Mouse (Mus musculus): ENCODE results near the gene Spata5. TPM values are rescaled to one million over a fixed set of nuclear protein-coding genes. Genes with fewer than 3 reads are reported as not detected.

The Spata5 gene
- polyA plus RNA-seq, 1 experiment from 2014 or later, result 56.2 TPM

DNA sequence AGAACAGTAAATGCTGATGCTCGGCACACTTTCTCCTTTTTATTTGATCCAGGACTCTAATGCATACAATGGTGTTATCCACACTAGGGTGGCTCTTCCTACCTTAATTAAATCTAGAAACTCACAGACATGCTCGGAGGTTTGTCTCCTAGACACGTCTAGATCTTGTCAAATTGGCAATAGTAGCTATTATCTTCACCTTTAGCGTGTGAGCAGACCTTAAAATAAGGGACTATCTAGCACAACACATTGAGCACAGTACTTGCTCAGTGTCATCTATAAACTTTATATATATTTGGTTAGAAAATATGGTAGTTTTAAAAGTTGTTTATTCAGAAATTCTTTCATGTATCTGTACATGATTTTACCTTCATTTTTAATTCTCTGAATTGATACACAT lies 126.7 kb downstream of the Spata5 start:
- Histone ChIP-seq H3K4me3 (no peak overlapping the region), H3K27ac (no peak overlapping the region), H3K4me1 (no peaks in the 10 kb centered on the region; the same call in 1 of the 2 replicates), H3K9me3 (no peaks in the 10 kb centered on the region), H3K27me3 (ENCODE audit: poor library complexity, severe bottlenecking) (no peaks in the 10 kb centered on the region), H3K36me3 (replicated peaks) (peaks cover 3% of the 10 kb centered on the region; the same call in 1 of the 2 replicates)
- WGBS, result 89% methylated on average over 4 of the region's 4 CpGs
- no peak for DNase-seq (ENCODE audit: extremely low spot score, low spot score)

DNA sequence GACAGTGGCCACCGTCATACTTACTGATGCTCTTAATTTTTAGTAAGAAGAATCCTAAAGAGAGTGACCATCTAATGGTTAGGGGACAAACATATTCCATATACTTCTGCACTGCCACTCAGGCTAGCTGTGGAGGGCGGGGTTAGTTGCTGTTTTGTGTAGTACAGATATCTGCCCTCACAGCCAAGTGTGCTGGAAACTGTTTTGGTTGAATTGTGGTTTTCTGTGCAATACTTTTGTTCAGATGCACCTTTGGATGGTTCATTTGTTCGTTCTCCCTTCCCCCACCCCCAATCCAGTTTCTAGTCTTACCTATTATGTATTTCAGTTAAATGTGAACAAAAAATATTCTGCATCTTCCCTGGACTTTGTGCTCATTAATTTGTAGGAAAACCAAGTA lies 130.5 kb downstream of the Spata5 start:
- no peaks in the 10 kb centered on the region; the same call in 1 of the 2 replicates for H3K4me1 ChIP-seq
- no peaks in the 10 kb centered on the region for H3K27me3 ChIP-seq (ENCODE audit: poor library complexity, severe bottlenecking)
- 87% methylated on average over 3 of the region's 3 CpGs for WGBS
- no peak for DNase-seq (ENCODE audit: extremely low spot score, low spot score)
- no peaks in the 10 kb centered on the region for H3K9me3 ChIP-seq
- no peaks in the 10 kb centered on the region; the same call in 1 of the 2 replicates for H3K36me3 ChIP-seq (replicated peaks)
- no peak overlapping the region for H3K27ac ChIP-seq
- H3K4me3 ChIP-seq, result no peak overlapping the region

DNA sequence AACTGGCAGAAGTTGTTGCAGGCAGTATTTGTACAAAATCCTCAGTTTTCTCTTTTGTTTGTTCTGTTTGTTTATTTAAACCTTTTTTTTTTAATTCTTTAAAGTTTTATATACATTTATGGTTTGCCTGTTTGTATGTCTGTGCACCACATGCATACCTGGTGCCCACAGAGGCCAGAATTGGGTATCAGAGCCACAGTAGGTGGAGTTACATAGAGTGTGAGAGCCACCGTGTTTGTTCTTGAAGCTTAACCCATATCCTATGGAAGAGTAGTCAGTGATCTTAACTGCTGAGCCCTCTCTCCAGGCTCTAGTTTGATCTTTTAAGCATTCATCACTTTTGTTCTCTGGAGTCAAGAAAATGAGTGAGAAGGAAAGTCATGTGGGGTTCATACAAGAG lies 130.9 kb downstream of the Spata5 start:
- no peaks in the 10 kb centered on the region for H3K27me3 ChIP-seq (ENCODE audit: poor library complexity, severe bottlenecking)
- H3K4me3 ChIP-seq, result no peak overlapping the region
- H3K9me3 ChIP-seq, result no peaks in the 10 kb centered on the region
- no peak for DNase-seq (ENCODE audit: extremely low spot score, low spot score)
- no peaks in the 10 kb centered on the region; the same call in 1 of the 2 replicates for H3K4me1 ChIP-seq
- H3K36me3 ChIP-seq (replicated peaks), result no peaks in the 10 kb centered on the region; the same call in 1 of the 2 replicates
- no peak overlapping the region for H3K27ac ChIP-seq
- 67% methylated on average over 1 of the region's 1 CpGs for WGBS

DNA sequence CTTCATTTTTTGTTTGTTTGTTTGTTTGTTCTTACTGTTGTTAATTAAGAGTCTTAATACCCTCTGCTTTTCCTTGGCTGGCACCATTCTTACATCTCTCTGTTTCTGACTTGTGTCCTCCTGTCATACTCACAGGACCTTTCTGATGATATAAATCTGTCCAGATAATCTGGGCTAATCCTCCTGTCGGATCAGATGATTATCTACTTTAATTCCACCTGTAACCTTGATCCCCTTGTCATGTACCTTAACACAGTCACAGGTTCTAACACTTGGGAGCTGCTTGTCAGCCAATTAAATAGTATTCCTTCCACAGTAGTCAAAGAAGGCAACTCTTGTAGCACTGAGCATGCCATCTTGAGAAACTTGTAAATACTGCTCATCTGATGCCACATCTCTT lies 131.8 kb downstream of the Spata5 start:
- no peak overlapping the region for H3K27ac ChIP-seq
- WGBS, result 83% methylated on average over 1 of the region's 1 CpGs
- H3K4me1 ChIP-seq, result peaks cover 7% of the 10 kb centered on the region
- no peaks in the 10 kb centered on the region for H3K27me3 ChIP-seq (ENCODE audit: poor library complexity, severe bottlenecking)
- peaks cover 3% of the 10 kb centered on the region; the same call in 1 of the 2 replicates for H3K36me3 ChIP-seq (replicated peaks)
- no peaks in the 10 kb centered on the region for H3K9me3 ChIP-seq
- no peak overlapping the region for H3K4me3 ChIP-seq
- no peak for DNase-seq (ENCODE audit: extremely low spot score, low spot score)

DNA sequence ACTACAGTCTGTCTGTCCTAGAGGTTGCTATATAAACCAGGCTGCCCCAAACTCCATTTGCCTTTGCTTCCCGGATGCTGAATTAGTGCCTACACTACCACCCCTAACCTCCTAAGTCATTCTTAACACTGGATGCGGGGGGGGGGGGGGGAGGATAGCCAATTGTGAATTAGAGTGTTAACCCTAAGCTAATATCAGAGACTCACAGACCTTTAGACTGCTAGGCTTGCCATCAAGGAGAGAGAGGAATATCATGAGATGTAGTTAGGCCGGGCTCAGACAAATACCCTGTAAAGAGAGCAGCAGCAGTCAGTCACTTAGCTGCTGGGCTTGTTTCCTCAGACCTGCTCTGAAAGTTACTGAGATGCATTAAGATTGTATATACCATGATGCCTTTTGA lies 132.5 kb downstream of the Spata5 start:
- Histone ChIP-seq H3K27ac (no peak overlapping the region), H3K4me3 (no peak overlapping the region), H3K9me3 (no peaks in the 10 kb centered on the region), H3K36me3 (replicated peaks) (peaks cover 4% of the 10 kb centered on the region; the same call in 1 of the 2 replicates), H3K4me1 (peaks cover 12% of the 10 kb centered on the region), H3K27me3 (ENCODE audit: poor library complexity, severe bottlenecking) (no peaks in the 10 kb centered on the region)
- WGBS, result 67% methylated on average over 3 of the region's 3 CpGs
- no peak for DNase-seq (ENCODE audit: extremely low spot score, low spot score)

DNA sequence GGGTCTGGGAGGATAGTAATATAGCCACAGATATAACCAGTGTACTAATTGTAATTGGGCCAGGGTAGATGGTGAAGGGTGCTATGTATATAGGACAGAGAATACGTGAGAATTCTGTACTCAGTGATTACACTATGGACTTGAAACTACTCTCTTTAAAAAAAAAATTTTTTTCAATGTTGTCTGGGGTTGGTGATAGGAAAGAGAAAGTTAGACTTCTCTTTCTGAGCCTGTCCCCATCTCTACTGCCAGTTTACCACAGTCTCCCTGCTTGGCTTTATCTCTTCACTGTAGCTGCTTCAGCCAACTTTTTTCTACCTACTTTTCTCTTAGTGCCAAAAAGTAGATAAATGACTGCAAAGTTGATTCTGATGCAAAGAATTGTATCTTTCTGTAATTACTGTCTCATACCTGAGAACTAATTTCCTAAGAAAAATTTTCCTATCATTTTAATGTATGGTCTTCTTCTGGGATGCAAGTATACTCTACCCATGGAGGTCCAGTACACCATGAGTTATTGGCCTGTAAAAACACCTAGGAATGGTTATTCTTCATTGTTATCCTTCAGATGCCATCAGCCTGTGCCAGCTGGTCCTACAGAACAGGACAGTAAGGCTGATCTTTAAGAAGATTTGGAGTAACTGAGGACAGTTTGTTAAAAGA lies 133.8 kb downstream of the Spata5 start:
- no peak overlapping the region for H3K27ac ChIP-seq
- WGBS, result 98% methylated on average over 1 of the region's 1 CpGs
- peaks cover 12% of the 10 kb centered on the region for H3K4me1 ChIP-seq
- H3K4me3 ChIP-seq, result no peak overlapping the region
- H3K36me3 ChIP-seq (replicated peaks), result peaks cover 10% of the 10 kb centered on the region
- no peaks in the 10 kb centered on the region for H3K9me3 ChIP-seq
- no peak for DNase-seq (ENCODE audit: extremely low spot score, low spot score)
- H3K27me3 ChIP-seq (ENCODE audit: poor library complexity, severe bottlenecking), result no peaks in the 10 kb centered on the region

DNA sequence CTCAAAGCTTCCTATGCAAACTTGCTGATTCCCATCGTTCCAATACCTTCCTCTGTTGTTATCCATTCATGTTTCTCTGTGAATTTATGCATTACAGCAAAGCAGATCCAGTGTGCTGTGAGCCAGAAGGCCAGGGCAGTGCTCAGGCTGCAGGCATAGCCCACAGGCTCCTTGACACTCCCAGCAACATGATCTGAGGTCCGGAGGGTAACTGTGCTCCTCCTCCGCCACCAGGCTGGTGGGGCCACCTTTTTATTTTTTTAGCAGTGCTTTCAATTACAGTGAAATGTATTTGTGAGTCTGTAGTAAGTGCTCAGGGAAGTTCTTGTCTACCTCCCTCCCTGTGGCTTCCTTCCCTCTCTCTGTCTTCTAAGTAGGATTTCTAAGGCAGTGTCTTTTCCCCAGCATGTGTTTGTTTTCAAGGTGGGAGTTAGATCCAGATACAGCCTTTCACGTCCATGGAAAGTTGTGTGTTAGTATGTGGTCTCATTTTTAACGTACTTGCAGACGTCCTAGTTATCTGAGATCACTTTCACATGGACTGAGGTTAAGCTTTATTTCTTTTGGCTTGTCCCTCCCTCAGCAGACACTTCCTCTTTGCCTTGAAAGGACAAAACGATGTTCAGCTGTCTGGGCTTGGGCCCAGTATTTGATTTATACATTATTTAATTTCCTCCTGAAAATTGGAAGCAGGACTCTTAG lies 136.9 kb downstream of the Spata5 start:
- peak overlapping the region; percentile 72 for H3K27ac ChIP-seq
- DNase-seq (ENCODE audit: extremely low spot score, low spot score), result no peak
- WGBS, result 73% methylated on average over 7 of the region's 7 CpGs

DNA sequence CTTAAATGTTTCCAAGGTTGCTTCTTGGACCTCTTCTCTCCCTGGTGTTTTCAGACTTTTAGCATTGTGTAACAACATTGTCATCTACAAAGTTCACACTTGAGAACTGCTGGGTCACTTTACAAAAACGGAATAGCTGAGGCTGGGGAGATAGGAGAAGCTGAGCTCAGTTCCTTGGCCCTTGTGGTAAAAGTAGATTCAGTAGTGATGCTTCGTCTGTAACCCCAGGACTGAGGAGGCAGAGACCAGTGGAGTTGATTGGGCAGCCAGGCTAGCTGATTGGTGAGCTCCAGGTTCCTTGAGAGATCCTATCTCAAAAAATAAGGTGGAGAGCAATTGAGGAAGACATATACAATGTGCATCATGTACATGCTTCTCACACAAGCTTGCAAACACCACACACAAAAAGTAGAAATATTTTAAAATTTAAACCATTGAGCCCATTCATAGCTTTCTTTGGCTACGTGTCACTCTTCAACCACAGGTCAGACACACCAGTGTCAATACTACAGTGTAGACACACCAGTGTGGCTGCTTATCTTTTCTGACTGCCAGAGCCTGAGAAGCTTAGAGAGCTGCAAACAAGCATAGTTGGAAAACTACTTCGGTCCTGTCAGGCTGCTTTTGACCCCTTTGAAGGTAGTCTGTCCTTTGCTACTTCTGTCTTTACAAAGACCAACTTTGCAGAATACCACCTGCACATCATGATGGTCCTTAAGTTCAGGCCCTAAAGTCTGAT lies 138.2 kb downstream of the Spata5 start:
- H3K9me3 ChIP-seq, result no peaks in the 10 kb centered on the region
- peaks cover 13% of the 10 kb centered on the region for H3K36me3 ChIP-seq (replicated peaks)
- 88% methylated on average over 4 of the region's 4 CpGs for WGBS

More for the DNA sequence above, 136.9 kb downstream of the Spata5 start:
- H3K27me3 ChIP-seq (ENCODE audit: poor library complexity, severe bottlenecking), result no peaks in the 10 kb centered on the region
- peaks cover 13% of the 10 kb centered on the region for H3K36me3 ChIP-seq (replicated peaks)
- H3K9me3 ChIP-seq, result no peaks in the 10 kb centered on the region
- peaks cover 18% of the 10 kb centered on the region for H3K4me1 ChIP-seq
- H3K4me3 ChIP-seq, result no peak overlapping the region

DNA sequence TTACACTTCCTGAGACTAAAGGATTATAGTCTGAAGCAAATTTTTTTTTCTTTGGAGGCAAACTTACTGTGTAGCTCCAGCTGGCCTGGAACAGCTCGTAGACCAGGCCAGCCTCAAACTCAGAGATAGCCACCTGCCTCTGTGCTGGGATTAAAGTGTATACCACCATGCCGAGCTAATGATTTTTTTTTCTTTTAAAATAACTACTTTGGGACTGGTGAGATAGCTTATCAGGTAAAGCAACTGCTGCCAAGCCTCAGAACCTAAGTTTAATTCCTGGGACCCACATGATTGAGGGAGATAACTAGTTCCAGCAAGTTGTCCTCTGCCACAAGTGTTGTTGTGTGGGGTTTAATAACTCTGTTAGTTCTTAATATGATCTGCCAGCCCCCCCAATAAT lies 139.6 kb downstream of the Spata5 start:
- no peak overlapping the region for H3K4me3 ChIP-seq
- peaks cover 13% of the 10 kb centered on the region for H3K36me3 ChIP-seq (replicated peaks)
- DNase-seq (ENCODE audit: extremely low spot score, low spot score), result no peak
- peaks cover 18% of the 10 kb centered on the region for H3K4me1 ChIP-seq
- no peaks in the 10 kb centered on the region for H3K9me3 ChIP-seq
- peak overlapping the region; percentile 20; the same call in 1 of the 2 replicates for H3K27ac ChIP-seq
- 90% methylated on average over 2 of the region's 2 CpGs for WGBS
- no peaks in the 10 kb centered on the region for H3K27me3 ChIP-seq (ENCODE audit: poor library complexity, severe bottlenecking)

More for the DNA sequence above, 138.2 kb downstream of the Spata5 start:
- Histone ChIP-seq H3K4me1 (peaks cover 18% of the 10 kb centered on the region), H3K27ac (peak overlapping the region; percentile 15; the same call in 1 of the 2 replicates), H3K4me3 (no peak overlapping the region), H3K27me3 (ENCODE audit: poor library complexity, severe bottlenecking) (no peaks in the 10 kb centered on the region)
- DNase-seq (ENCODE audit: extremely low spot score, low spot score), result no peak

DNA sequence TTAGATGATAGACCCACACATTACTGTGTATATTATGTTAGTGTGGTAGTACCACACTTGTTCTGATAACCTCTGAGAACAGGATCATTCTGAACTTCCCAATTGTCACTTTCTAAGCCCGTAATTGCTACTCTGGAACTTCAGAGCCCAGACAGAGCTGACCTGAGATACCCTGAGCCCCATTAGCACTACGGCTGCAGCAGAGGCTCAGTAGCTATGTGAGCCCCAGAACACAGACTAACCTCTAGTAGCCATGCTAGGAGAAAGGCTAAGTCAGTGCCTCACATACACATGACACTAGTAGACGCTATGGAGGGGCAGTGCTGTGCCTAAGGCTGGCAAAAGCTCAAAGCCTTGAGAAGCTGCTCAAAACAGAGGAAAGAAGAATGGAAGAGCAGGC lies 141.8 kb downstream of the Spata5 start:
- DNase-seq (ENCODE audit: extremely low spot score, low spot score), result no peak
- Histone ChIP-seq H3K9me3 (no peaks in the 10 kb centered on the region), H3K4me1 (peaks cover 11% of the 10 kb centered on the region), H3K27ac (no peak overlapping the region), H3K36me3 (replicated peaks) (peaks cover 10% of the 10 kb centered on the region), H3K4me3 (no peak overlapping the region), H3K27me3 (ENCODE audit: poor library complexity, severe bottlenecking) (no peaks in the 10 kb centered on the region)
- 95% methylated on average over 3 of the region's 3 CpGs for WGBS

DNA sequence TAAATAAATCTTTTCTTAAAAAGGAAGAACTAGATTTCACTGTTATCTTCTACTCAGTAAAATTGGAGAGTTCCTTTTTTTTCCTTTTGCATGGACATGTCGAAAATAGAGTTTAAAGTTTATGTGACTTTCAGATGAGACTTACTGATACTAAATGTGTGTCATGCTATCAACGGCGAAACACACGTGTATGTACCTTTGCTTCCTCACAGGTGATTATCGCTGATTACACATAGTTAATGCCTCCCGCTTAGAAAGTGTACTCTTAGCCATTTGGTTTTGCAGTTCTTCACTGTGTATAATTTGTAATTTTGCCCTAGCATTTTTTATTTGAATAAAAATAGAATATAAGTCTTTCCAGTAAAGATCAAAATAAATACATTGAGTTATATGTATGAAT lies 146.4 kb downstream of the Spata5 start:
- Histone ChIP-seq H3K27ac (no peak overlapping the region), H3K36me3 (replicated peaks) (peaks cover 6% of the 10 kb centered on the region), H3K4me3 (no peak overlapping the region), H3K4me1 (peaks cover 31% of the 10 kb centered on the region), H3K9me3 (no peaks in the 10 kb centered on the region), H3K27me3 (ENCODE audit: poor library complexity, severe bottlenecking) (no peaks in the 10 kb centered on the region)
- 93% methylated on average over 6 of the region's 6 CpGs for WGBS
- DNase-seq (ENCODE audit: extremely low spot score, low spot score), result no peak

DNA sequence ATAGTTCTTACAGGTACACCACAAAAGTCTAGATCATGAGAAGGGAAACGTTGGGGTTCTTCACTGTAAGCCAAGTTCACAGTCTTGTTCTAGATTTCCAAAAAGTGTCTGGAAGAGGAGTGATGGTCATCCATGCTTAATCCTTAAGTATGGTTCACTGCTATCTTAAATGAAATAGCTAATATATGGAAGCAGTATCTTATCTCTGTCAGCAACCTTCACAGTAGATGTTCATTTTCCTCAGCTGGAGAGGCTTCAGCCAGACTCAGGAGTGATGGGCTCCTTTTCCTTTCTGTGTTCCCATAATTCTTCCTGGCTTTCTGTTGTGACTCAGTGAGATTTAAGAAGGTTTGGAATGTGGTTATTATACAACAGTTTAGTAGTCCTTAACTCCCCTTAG lies 147.8 kb downstream of the Spata5 start:
- WGBS, result 89% methylated on average over 1 of the region's 1 CpGs
- DNase-seq (ENCODE audit: extremely low spot score, low spot score), result no peak
- no peak overlapping the region for H3K27ac ChIP-seq

More for the DNA sequence above, 147.8 kb downstream of the Spata5 start:
- no peak overlapping the region for H3K4me3 ChIP-seq
- H3K27me3 ChIP-seq (ENCODE audit: poor library complexity, severe bottlenecking), result no peaks in the 10 kb centered on the region
- H3K4me1 ChIP-seq, result peaks cover 45% of the 10 kb centered on the region
- H3K9me3 ChIP-seq, result no peaks in the 10 kb centered on the region
- H3K36me3 ChIP-seq (replicated peaks), result peaks cover 6% of the 10 kb centered on the region; the same call in 1 of the 2 replicates

Measured in forebrain, embryonic 10.5 days (tissue).